Mouse (Mus musculus) heart, embryonic 15.5 days (tissue): ENCODE data around the gene Rnaset2a. TPM values are rescaled to one million over a fixed set of nuclear protein-coding genes. Genes with fewer than 3 reads are reported as not detected.
"Not testable (repeated sequence)": the region's sequence is repeated elsewhere in the genome, so short reads cannot be mapped to it uniquely, and the experiment has no call there.

Source experiments
- ATAC-seq: fragments of 200-750 bp; cut with Nextera tagmentation; replicated peaks from 2 replicates; pipeline ENCODE4 v1.8.0; 2017; ENCODE audit warnings: low read depth, moderate TSS enrichment; ENCODE audit not compliant: insufficient number of reproducible peaks, insufficient read depth, low FRiP score
- H3K27ac ChIP-seq: fragments of 300-500 bp; sonication (generic); 2 replicates; pipeline ENCODE4 v1.5.1; 2015; ENCODE audit warnings: mild to moderate bottlenecking, inconsistent platforms
- H3K27me3 ChIP-seq: fragments of 300-500 bp; sonication (generic); 2 replicates; pipeline ENCODE4 v1.6.1; 2015; ENCODE audit warnings: inconsistent platforms
- H3K36me3 ChIP-seq: fragments of 300-500 bp; sonication (generic); 2 replicates; pipeline ENCODE4 v1.6.1; 2015; ENCODE audit warnings: mild to moderate bottlenecking, inconsistent platforms
- H3K4me1 ChIP-seq: fragments of 300-500 bp; sonication (generic); replicated peaks from 2 replicates; pipeline ENCODE4 v1.6.1; 2015; ENCODE audit warnings: inconsistent platforms
- H3K4me2 ChIP-seq: fragments of 300-500 bp; sonication (generic); 2 replicates; pipeline ENCODE4 v1.6.1; 2015; ENCODE audit warnings: inconsistent platforms, mild to moderate bottlenecking, moderate library complexity
- H3K4me3 ChIP-seq: fragments of 300-500 bp; sonication (generic); 2 replicates; pipeline ENCODE4 v1.5.1; 2015; ENCODE audit warnings: mild to moderate bottlenecking, inconsistent platforms
- H3K9ac ChIP-seq: fragments of 300-500 bp; sonication (generic); 2 replicates; pipeline ENCODE4 v1.6.1; 2015; ENCODE audit warnings: mild to moderate bottlenecking, inconsistent platforms
- H3K9me3 ChIP-seq: fragments of 300-500 bp; sonication (generic); replicated peaks from 2 replicates; pipeline ENCODE4 v1.6.1; 2016; ENCODE audit warnings: inconsistent platforms
- WGBS: fragments of 180-500 bp; shearing (Covaris S2); methylation state at CpG from one replicate; pipeline ENCODE4 v1.1.7; 2015; ENCODE audit warnings: mixed read lengths; 5-methylcytosine and 5-hydroxymethylcytosine counted together
- polyA plus RNA-seq: library from polyadenylated mRNA; unstranded; fragments of >200 nt; fragmentation: Nextera tagmentation; extraction: Ambion mirVana; gene quantifications from 2 replicates; pipeline ENCODE4 v1.2.1, GENCODE M21; 2015

Gene Rnaset2a
- polyA plus RNA-seq, 1 experiment from 2014 or later = 33.0 TPM

- H3K36me3 ChIP-seq, H3K4me1 ChIP-seq, H3K27me3 ChIP-seq, H3K4me3 ChIP-seq, ATAC-seq, H3K4me2 ChIP-seq, H3K9ac ChIP-seq, H3K27ac ChIP-seq, H3K9me3 ChIP-seq: not testable (repeated sequence)
- WGBS = 71% methylated on average over 4 of the region's 18 CpGs
Observed at GRCm38 (mm10) chr17:8092537-8093526, 55.1 kb downstream of the Rnaset2a start.

GRCm38 (mm10) chr17:8091320-8091719 lies 56.6 kb downstream of the Rnaset2a start:
- not testable (repeated sequence) for H3K36me3 ChIP-seq, H3K27ac ChIP-seq, ATAC-seq, H3K9me3 ChIP-seq, H3K4me2 ChIP-seq, H3K27me3 ChIP-seq, H3K4me3 ChIP-seq, H3K9ac ChIP-seq, H3K4me1 ChIP-seq
- 83% methylated on average over 14 of the region's 14 CpGs for WGBS

- WGBS = 84% methylated on average over 2 of the region's 2 CpGs
- H3K36me3 ChIP-seq, H3K4me2 ChIP-seq, ATAC-seq, H3K27ac ChIP-seq, H3K4me3 ChIP-seq, H3K4me1 ChIP-seq, H3K9me3 ChIP-seq, H3K9ac ChIP-seq, H3K27me3 ChIP-seq: not testable (repeated sequence)
Observed at GRCm38 (mm10) chr17:8069847-8070246, 78.0 kb downstream of the Rnaset2a start.

Other genes starting within 250 kb of the Rnaset2a start
- gene Tagap, start 222.1 kb downstream of the Rnaset2a start, polyA plus RNA-seq = 0.50 and 0.86 TPM in 2 replicates
- gene Rsph3a, start 202.5 kb downstream of the Rnaset2a start, polyA plus RNA-seq = 59.0 and 59.8 TPM in 2 replicates
- 0.15 TPM in 1 of 2 replicates, not detected in the other for gene Gm49673, start 309 bp downstream of the Rnaset2a start, polyA plus RNA-seq
- 20.1 and 23.9 TPM in 2 replicates for gene Fgfr1op, start 17.4 kb upstream of the Rnaset2a start, polyA plus RNA-seq
- gene Ccr6, start 87.9 kb upstream of the Rnaset2a start, polyA plus RNA-seq = 0.21 and 0.41 TPM in 2 replicates
- 244 and 297 TPM in 2 replicates for gene Mpc1, start 134.8 kb upstream of the Rnaset2a start, polyA plus RNA-seq
- gene Sft2d1, start 163.0 kb upstream of the Rnaset2a start, polyA plus RNA-seq = 58.6 and 64.0 TPM in 2 replicates
- 0.13 and 0.47 TPM in 2 replicates for gene Prr18, start 189.4 kb upstream of the Rnaset2a start, polyA plus RNA-seq
- 1.2 and 1.9 TPM in 2 replicates for gene T2, start 207.9 kb upstream of the Rnaset2a start, polyA plus RNA-seq